Mouse (Mus musculus) myocyte (in vitro differentiated cells): ENCODE data around the gene Cyp2f2. TPM values are rescaled to one million over a fixed set of nuclear protein-coding genes. Genes with fewer than 3 reads are reported as not detected.

Experiments used
- H3K27me3 ChIP-seq: one replicate; pipeline ENCODE4 v1.6.1; 2011; ENCODE audit not compliant: control insufficient read depth, insufficient read depth, insufficient read length
- H3K36me3 ChIP-seq: one replicate; pipeline ENCODE4 v1.6.1; 2011; ENCODE audit not compliant: control insufficient read depth, insufficient read depth
- H3K4me2 ChIP-seq: one replicate; pipeline ENCODE4 v1.6.1; 2011; ENCODE audit warnings: low read depth, control low read depth
- H3K4me3 ChIP-seq: one replicate; pipeline ENCODE4 v1.5.1; 2011; ENCODE audit warnings: mild to moderate bottlenecking, control low read depth, moderate library complexity
- H3K79me2 ChIP-seq: one replicate; pipeline ENCODE4 v1.6.1; 2011; ENCODE audit not compliant: control insufficient read depth, insufficient read depth
- H3ac ChIP-seq: one replicate; pipeline ENCODE4 v1.6.1; 2011; ENCODE audit not compliant: control insufficient read depth, insufficient read length
- CEBPB ChIP-seq: IDR thresholded peaks from 2 replicates; pipeline ENCODE4 v1.6.1; 2011; ENCODE audit warnings: mild to moderate bottlenecking, moderate library complexity; ENCODE audit not compliant: poor library complexity, insufficient read depth, severe bottlenecking
- E2F4 ChIP-seq: IDR thresholded peaks from one replicate; pipeline ENCODE4 v1.6.1; 2011; ENCODE audit warnings: mild to moderate bottlenecking, control low read depth, moderate library complexity; ENCODE audit not compliant: insufficient read depth
- MAX ChIP-seq: IDR thresholded peaks from one replicate; pipeline ENCODE4 v1.6.1; 2011; ENCODE audit warnings: low read depth, mild to moderate bottlenecking, control low read depth
- MYOD1 ChIP-seq, 3 experiments: IDR thresholded peaks; one replicate each; pipeline ENCODE4 v1.6.1; 2011; ENCODE audit warnings: control low read depth in 2 of 3, low read depth in 2 of 3, mild to moderate bottlenecking in 2 of 3, moderate library complexity in 1 of 3; ENCODE audit not compliant: insufficient read length in 2 of 3, control insufficient read depth in 1 of 3
- MYOG ChIP-seq, 3 experiments: IDR thresholded peaks; one replicate each; pipeline ENCODE4 v1.6.1; 2011; ENCODE audit warnings: control low read depth in 2 of 3, low read depth in 2 of 3, mild to moderate bottlenecking in 2 of 3; ENCODE audit not compliant: insufficient read length in 2 of 3, control insufficient read depth in 1 of 3, insufficient read depth in 1 of 3
- POLR2A ChIP-seq: IDR thresholded peaks from one replicate; pipeline ENCODE4 v1.6.1; 2011; ENCODE audit warnings: low read depth, mild to moderate bottlenecking, control low read depth, moderate library complexity; ENCODE audit not compliant: insufficient read length
- POLR2AphosphoS2 ChIP-seq: IDR thresholded peaks from one replicate; pipeline ENCODE4 v1.6.1; 2011; ENCODE audit warnings: low read depth, control low read depth; ENCODE audit not compliant: insufficient read length
- REST ChIP-seq: IDR thresholded peaks from one replicate; pipeline ENCODE4 v1.6.1; 2011; ENCODE audit warnings: mild to moderate bottlenecking, control low read depth, moderate library complexity; ENCODE audit not compliant: insufficient read depth, insufficient read length
- SRF ChIP-seq: IDR thresholded peaks from one replicate; pipeline ENCODE4 v1.6.1; 2011; ENCODE audit warnings: low read depth; ENCODE audit not compliant: control insufficient read depth, insufficient read length
- TCF12 ChIP-seq: IDR thresholded peaks from one replicate; pipeline ENCODE4 v1.6.1; 2011; ENCODE audit warnings: mild to moderate bottlenecking, control low read depth; ENCODE audit not compliant: poor library complexity, insufficient read depth, severe bottlenecking
- TCF3 ChIP-seq: IDR thresholded peaks from one replicate; pipeline ENCODE4 v1.6.1; 2011; ENCODE audit warnings: low read depth, control low read depth; ENCODE audit not compliant: insufficient read length
- USF1 ChIP-seq: IDR thresholded peaks from one replicate; pipeline ENCODE4 v1.6.1; 2011; ENCODE audit warnings: low read depth, mild to moderate bottlenecking, control low read depth, moderate library complexity
- polyA plus RNA-seq: library from polyadenylated mRNA; unstranded; fragments of >200 nt; fragmentation: generic; extraction: Trizol; gene quantifications from one replicate; pipeline ENCODE4 v1.2.1, GENCODE M21; 2012; ENCODE audit warnings: missing spikeins

Gene Cyp2f2
- polyA plus RNA-seq = 0.06 TPM

DNA sequence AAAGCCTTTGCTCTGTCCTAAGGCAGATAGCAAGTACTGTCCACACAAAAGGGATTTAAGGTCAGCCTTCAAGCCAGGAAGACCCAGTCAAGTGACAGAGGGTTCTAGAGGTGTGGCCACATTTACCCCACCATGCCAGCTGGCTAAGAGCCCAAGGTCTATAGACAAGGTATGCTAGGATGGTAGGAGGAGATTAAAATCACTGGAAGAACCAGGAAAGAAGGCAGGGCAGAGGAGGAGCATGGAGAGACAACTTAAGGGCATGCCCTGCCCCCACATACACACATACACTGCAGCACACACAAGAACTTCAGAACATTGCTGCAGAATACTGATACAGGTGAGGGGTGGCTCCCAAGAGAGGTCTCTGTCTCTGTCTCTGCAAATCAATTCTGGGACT is at the start of gene Cyp2f2:
TSS of gene Cyp2f2 (plus strand) at position 234 of the 400 bp plus-strand sequence.
- H3K79me2 ChIP-seq = no peaks in the 10 kb centered on the region
- H3K27me3 ChIP-seq = peaks cover 3% of the 10 kb centered on the region
- H3K4me2 ChIP-seq = no peak within 1 kb of the TSS
- TF ChIP-seq POLR2A (no peak), USF1 (no peak), REST (no peak), SRF (no peak), MYOG (IDR thresholded peaks at IDR 0.05; ENCODE audit: control insufficient read depth in 1 of 3, insufficient read depth in 1 of 3, insufficient read length in 2 of 3, low read depth in 2 of 3) (no peak), MAX (no peak), CEBPB (no peak), MYOD1 (IDR thresholded peaks at IDR 0.05; ENCODE audit: control insufficient read depth in 1 of 3, insufficient read length in 2 of 3, low read depth in 2 of 3) (no peak), POLR2AphosphoS2 (no peak), TCF12 (no peak), E2F4 (no peak), TCF3 (no peak)
- no peak within 1 kb of the TSS for H3K4me3 ChIP-seq
- no peaks in the 10 kb centered on the region for H3K36me3 ChIP-seq
- H3ac ChIP-seq = no peak within 1 kb of the TSS

DNA sequence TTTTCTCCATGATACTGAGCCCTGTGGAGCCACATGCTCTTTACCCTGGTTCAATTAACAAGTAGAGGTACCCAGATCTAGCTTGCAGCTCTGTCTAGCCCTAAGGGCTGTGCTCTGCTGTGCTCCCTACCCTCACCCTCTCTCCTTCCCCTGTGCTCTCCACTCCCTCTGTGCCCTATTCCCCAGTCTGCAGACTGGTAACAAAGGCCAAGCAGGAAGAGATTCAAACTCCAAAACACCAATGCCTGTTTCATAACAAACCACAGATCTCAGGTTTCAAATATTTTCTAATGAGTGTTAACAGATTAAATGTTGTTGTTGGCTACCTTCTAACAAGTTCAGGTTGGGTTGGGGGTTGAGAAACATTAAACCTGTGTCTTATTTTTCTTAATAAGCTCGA is 41.1 kb upstream of the Cyp2f2 start:
- TF ChIP-seq POLR2A = no peak
- TF ChIP-seq TCF12 = no peak
- TF ChIP-seq CEBPB = no peak
- TF ChIP-seq E2F4 = no peak
- TF ChIP-seq POLR2AphosphoS2 = no peak
- no peak for TF ChIP-seq MAX
- no peak for TF ChIP-seq MYOG (IDR thresholded peaks at IDR 0.05; ENCODE audit: control insufficient read depth in 1 of 3, insufficient read depth in 1 of 3, insufficient read length in 2 of 3, low read depth in 2 of 3)
- no peak for TF ChIP-seq TCF3
- no peak for TF ChIP-seq MYOD1 (IDR thresholded peaks at IDR 0.05; ENCODE audit: control insufficient read depth in 1 of 3, insufficient read length in 2 of 3, low read depth in 2 of 3)
- no peak for TF ChIP-seq REST
- no peaks in the 10 kb centered on the region for H3K27me3 ChIP-seq
- no peak overlapping the region for H3K4me3 ChIP-seq
- no peak overlapping the region for H3K4me2 ChIP-seq
- H3K79me2 ChIP-seq = no peaks in the 10 kb centered on the region
- no peak overlapping the region for H3ac ChIP-seq
- H3K36me3 ChIP-seq = no peaks in the 10 kb centered on the region

- no peak overlapping the region for H3K4me3 ChIP-seq
- no peak for TF ChIP-seq POLR2A
- no peak for TF ChIP-seq E2F4
- TF ChIP-seq MAX = no peak
- no peak for TF ChIP-seq MYOG (IDR thresholded peaks at IDR 0.05; ENCODE audit: control insufficient read depth in 1 of 3, insufficient read depth in 1 of 3, insufficient read length in 2 of 3, low read depth in 2 of 3)
- TF ChIP-seq TCF3 = no peak
- no peak for TF ChIP-seq POLR2AphosphoS2
- no peak for TF ChIP-seq USF1
- TF ChIP-seq TCF12 = no peak
- TF ChIP-seq CEBPB = no peak
- no peak for TF ChIP-seq REST
- no peak for TF ChIP-seq MYOD1 (IDR thresholded peaks at IDR 0.05; ENCODE audit: control insufficient read depth in 1 of 3, insufficient read length in 2 of 3, low read depth in 2 of 3)
- TF ChIP-seq SRF = no peak
- no peak overlapping the region for H3ac ChIP-seq
- no peaks in the 10 kb centered on the region for H3K27me3 ChIP-seq
- no peaks in the 10 kb centered on the region for H3K36me3 ChIP-seq
- H3K79me2 ChIP-seq = no peaks in the 10 kb centered on the region
- no peak overlapping the region for H3K4me2 ChIP-seq
These were observed 38.1 kb upstream of the Cyp2f2 start for GRCm38 (mm10) chr7:27081625-27082024.

DNA sequence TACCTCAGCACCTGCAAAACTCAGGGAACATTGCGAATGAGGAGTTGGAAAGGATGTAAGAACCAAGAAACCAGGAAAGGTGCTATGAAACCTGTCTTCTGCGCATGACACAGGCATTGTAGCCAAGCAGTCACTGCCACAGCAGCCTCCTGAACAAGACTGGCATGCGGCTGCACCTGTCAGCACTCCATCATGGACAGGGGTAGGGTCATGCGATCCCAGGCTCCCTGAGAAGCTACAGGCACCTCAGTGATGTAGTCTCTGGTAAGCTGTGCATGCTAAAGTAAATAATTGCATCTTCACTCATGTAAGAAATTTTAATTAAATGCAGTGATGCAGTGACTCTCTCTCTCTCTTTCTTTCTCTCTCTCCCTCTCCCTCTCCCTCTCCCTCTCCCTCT is 28.7 kb upstream of the Cyp2f2 start:
- Histone ChIP-seq H3K36me3 (no peaks in the 10 kb centered on the region), H3K79me2 (no peaks in the 10 kb centered on the region), H3K4me3 (no peak overlapping the region), H3ac (no peak overlapping the region), H3K27me3 (no peaks in the 10 kb centered on the region), H3K4me2 (no peak overlapping the region)
- TF ChIP-seq REST (no peak), TCF3 (no peak), SRF (no peak), USF1 (no peak), POLR2A (no peak), CEBPB (no peak), MYOD1 (IDR thresholded peaks at IDR 0.05; ENCODE audit: control insufficient read depth in 1 of 3, insufficient read length in 2 of 3, low read depth in 2 of 3) (no peak), MAX (no peak), E2F4 (no peak), MYOG (IDR thresholded peaks at IDR 0.05; ENCODE audit: control insufficient read depth in 1 of 3, insufficient read depth in 1 of 3, insufficient read length in 2 of 3, low read depth in 2 of 3) (no peak), POLR2AphosphoS2 (no peak), TCF12 (no peak)
